Mouse (Mus musculus) myocyte (in vitro differentiated cells): Measurements from ENCODE around the gene Nphs2. TPM values are rescaled to one million over a fixed set of nuclear protein-coding genes. Genes with fewer than 3 reads are reported as not detected.
"Not testable (repeated sequence)": the region's sequence is repeated elsewhere in the genome, so short reads cannot be mapped to it uniquely, and the experiment has no call there.

ENCODE experiments used
- H3K27me3 ChIP-seq: one replicate; pipeline ENCODE4 v1.6.1; 2011; ENCODE audit not compliant: control insufficient read depth, insufficient read depth, insufficient read length
- H3K36me3 ChIP-seq: one replicate; pipeline ENCODE4 v1.6.1; 2011; ENCODE audit not compliant: control insufficient read depth, insufficient read depth
- H3K4me2 ChIP-seq: one replicate; pipeline ENCODE4 v1.6.1; 2011; ENCODE audit warnings: low read depth, control low read depth
- H3K4me3 ChIP-seq: one replicate; pipeline ENCODE4 v1.5.1; 2011; ENCODE audit warnings: mild to moderate bottlenecking, control low read depth, moderate library complexity
- H3K79me2 ChIP-seq: one replicate; pipeline ENCODE4 v1.6.1; 2011; ENCODE audit not compliant: control insufficient read depth, insufficient read depth
- H3ac ChIP-seq: one replicate; pipeline ENCODE4 v1.6.1; 2011; ENCODE audit not compliant: control insufficient read depth, insufficient read length
- CEBPB ChIP-seq: IDR thresholded peaks from 2 replicates; pipeline ENCODE4 v1.6.1; 2011; ENCODE audit warnings: mild to moderate bottlenecking, moderate library complexity; ENCODE audit not compliant: poor library complexity, insufficient read depth, severe bottlenecking
- E2F4 ChIP-seq: IDR thresholded peaks from one replicate; pipeline ENCODE4 v1.6.1; 2011; ENCODE audit warnings: mild to moderate bottlenecking, control low read depth, moderate library complexity; ENCODE audit not compliant: insufficient read depth
- MAX ChIP-seq: IDR thresholded peaks from one replicate; pipeline ENCODE4 v1.6.1; 2011; ENCODE audit warnings: low read depth, mild to moderate bottlenecking, control low read depth
- MYOD1 ChIP-seq, 3 experiments: IDR thresholded peaks; one replicate each; pipeline ENCODE4 v1.6.1; 2011; ENCODE audit warnings: control low read depth in 2 of 3, low read depth in 2 of 3, mild to moderate bottlenecking in 2 of 3, moderate library complexity in 1 of 3; ENCODE audit not compliant: insufficient read length in 2 of 3, control insufficient read depth in 1 of 3
- MYOG ChIP-seq, 3 experiments: IDR thresholded peaks; one replicate each; pipeline ENCODE4 v1.6.1; 2011; ENCODE audit warnings: control low read depth in 2 of 3, low read depth in 2 of 3, mild to moderate bottlenecking in 2 of 3; ENCODE audit not compliant: insufficient read length in 2 of 3, control insufficient read depth in 1 of 3, insufficient read depth in 1 of 3
- POLR2A ChIP-seq: IDR thresholded peaks from one replicate; pipeline ENCODE4 v1.6.1; 2011; ENCODE audit warnings: low read depth, mild to moderate bottlenecking, control low read depth, moderate library complexity; ENCODE audit not compliant: insufficient read length
- POLR2AphosphoS2 ChIP-seq: IDR thresholded peaks from one replicate; pipeline ENCODE4 v1.6.1; 2011; ENCODE audit warnings: low read depth, control low read depth; ENCODE audit not compliant: insufficient read length
- REST ChIP-seq: IDR thresholded peaks from one replicate; pipeline ENCODE4 v1.6.1; 2011; ENCODE audit warnings: mild to moderate bottlenecking, control low read depth, moderate library complexity; ENCODE audit not compliant: insufficient read depth, insufficient read length
- SRF ChIP-seq: IDR thresholded peaks from one replicate; pipeline ENCODE4 v1.6.1; 2011; ENCODE audit warnings: low read depth; ENCODE audit not compliant: control insufficient read depth, insufficient read length
- TCF12 ChIP-seq: IDR thresholded peaks from one replicate; pipeline ENCODE4 v1.6.1; 2011; ENCODE audit warnings: mild to moderate bottlenecking, control low read depth; ENCODE audit not compliant: poor library complexity, insufficient read depth, severe bottlenecking
- TCF3 ChIP-seq: IDR thresholded peaks from one replicate; pipeline ENCODE4 v1.6.1; 2011; ENCODE audit warnings: low read depth, control low read depth; ENCODE audit not compliant: insufficient read length
- USF1 ChIP-seq: IDR thresholded peaks from one replicate; pipeline ENCODE4 v1.6.1; 2011; ENCODE audit warnings: low read depth, mild to moderate bottlenecking, control low read depth, moderate library complexity
- polyA plus RNA-seq: library from polyadenylated mRNA; unstranded; fragments of >200 nt; fragmentation: generic; extraction: Trizol; gene quantifications from one replicate; pipeline ENCODE4 v1.2.1, GENCODE M21; 2012; ENCODE audit warnings: missing spikeins

Gene Nphs2
- polyA plus RNA-seq, 1 experiment = 0.02 TPM

GRCm38 (mm10) chr1:156288556-156289221 is 21.8 kb upstream of the Nphs2 start:
- no peak overlapping the region for H3K4me3 ChIP-seq
- no peak overlapping the region for H3ac ChIP-seq
- no peak overlapping the region for H3K4me2 ChIP-seq
- no peaks in the 10 kb centered on the region for H3K79me2 ChIP-seq
- no peak for TF ChIP-seq TCF12
- peak; percentile 8 for TF ChIP-seq USF1
- no peaks in the 10 kb centered on the region for H3K36me3 ChIP-seq
- no peaks in the 10 kb centered on the region for H3K27me3 ChIP-seq

GRCm38 (mm10) chr1:156289222-156289587 is 21.3 kb upstream of the Nphs2 start:
- H3K4me3 ChIP-seq = not testable (repeated sequence)

GRCm38 (mm10) chr1:156290016-156290415 is 20.5 kb upstream of the Nphs2 start:
- TF ChIP-seq REST = no peak
- TF ChIP-seq USF1 = no peak
- H3K27me3 ChIP-seq = no peaks in the 10 kb centered on the region

More at GRCm38 (mm10) chr1:156289222-156289587, 21.3 kb upstream of the Nphs2 start:
- not testable (repeated sequence) for H3K4me2 ChIP-seq, H3ac ChIP-seq, H3K36me3 ChIP-seq, H3K27me3 ChIP-seq, H3K79me2 ChIP-seq

GRCm38 (mm10) chr1:156302911-156303749 is 7.4 kb upstream of the Nphs2 start, which contains the start of gene Tdrd5:
Gene Tdrd5, minus strand, starts transcription at chr1:156303664.
- no peak within 1 kb of the TSS for H3ac ChIP-seq
- no peaks in the 10 kb centered on the region for H3K36me3 ChIP-seq
- no peak within 1 kb of the TSS for H3K4me3 ChIP-seq
- H3K4me2 ChIP-seq = no peak within 1 kb of the TSS
- peaks cover 7% of the 10 kb centered on the region for H3K27me3 ChIP-seq
- no peaks in the 10 kb centered on the region for H3K79me2 ChIP-seq
- TF ChIP-seq REST (no peak), SRF (no peak), POLR2A (no peak)

More at GRCm38 (mm10) chr1:156290016-156290415, 20.5 kb upstream of the Nphs2 start:
- Histone ChIP-seq H3K4me3 (no peak overlapping the region), H3K79me2 (no peaks in the 10 kb centered on the region), H3ac (no peak overlapping the region), H3K36me3 (no peaks in the 10 kb centered on the region), H3K4me2 (no peak overlapping the region)

GRCm38 (mm10) chr1:156308595-156308994 is 1.9 kb upstream of the Nphs2 start:
- Histone ChIP-seq H3K4me3 (no peak overlapping the region), H3ac (no peak overlapping the region), H3K4me2 (no peak overlapping the region), H3K79me2 (no peaks in the 10 kb centered on the region), H3K36me3 (no peaks in the 10 kb centered on the region), H3K27me3 (peaks cover under 1% of the 10 kb centered on the region)
- TF ChIP-seq POLR2A (no peak), MYOG (IDR thresholded peaks at IDR 0.05; ENCODE audit: control insufficient read depth in 1 of 3, insufficient read depth in 1 of 3, insufficient read length in 2 of 3, low read depth in 2 of 3) (no peak), USF1 (no peak)

GRCm38 (mm10) chr1:156323126-156323525 is 12.6 kb downstream of the Nphs2 start:
- Histone ChIP-seq H3K27me3 (no peaks in the 10 kb centered on the region), H3K79me2 (no peaks in the 10 kb centered on the region), H3K4me3 (no peak overlapping the region), H3K4me2 (no peak overlapping the region), H3K36me3 (no peaks in the 10 kb centered on the region), H3ac (no peak overlapping the region)
- TF ChIP-seq MAX (no peak), USF1 (no peak), POLR2A (no peak), REST (no peak), E2F4 (no peak), TCF12 (no peak), MYOG (IDR thresholded peaks at IDR 0.05; ENCODE audit: control insufficient read depth in 1 of 3, insufficient read depth in 1 of 3, insufficient read length in 2 of 3, low read depth in 2 of 3) (no peak), CEBPB (no peak), SRF (no peak), MYOD1 (IDR thresholded peaks at IDR 0.05; ENCODE audit: control insufficient read depth in 1 of 3, insufficient read length in 2 of 3, low read depth in 2 of 3) (no peak), POLR2AphosphoS2 (no peak), TCF3 (no peak)
